Mouse (Mus musculus) heart, postnatal 0 days (tissue): ENCODE measurements at regions not wholly inside any gene's neighbourhood (a gene's known extent, or its start where the extent isn't known, plus 50 kb on each side); places are given as distances from the start of the nearest gene placed in this dataset.

Experiments
- CTCF ChIP-seq: IDR thresholded peaks from 2 replicates; pipeline ENCODE4 v1.5.1; 2016; ENCODE audit warnings: antibody characterized with exemption, control low read depth, low read depth
- EP300 ChIP-seq: IDR thresholded peaks from 2 replicates; pipeline ENCODE4 v1.6.1; 2016; ENCODE audit warnings: antibody characterized with exemption, low read depth

GRCm38 (mm10) chr4:142589084-142589741 is 350.0 kb upstream of the Kazn start:
- no peak for TF ChIP-seq EP300
- TF ChIP-seq CTCF, result no peak
